Mouse (Mus musculus) cerebellum, adult 18-20 months (tissue): ENCODE measurements around the gene Trex1.

Source experiments
- DNase-seq, 2 experiments: peaks; one replicate each; pipeline ENCODE4 v3.0.0; 2021

The Trex1 gene

GRCm38 (mm10) chr9:109084922-109085321 lies 25.4 kb upstream of the Trex1 start:
- DNase-seq: no peak

GRCm38 (mm10) chr9:109082124-109082800 lies 22.7 kb upstream of the Trex1 start, which contains the start of the genes Ccdc51 and Tma7:
TSS of gene Ccdc51 (plus strand) at chr9:109082493.
TSS of gene Tma7 (minus strand) at chr9:109082587.
- peak; percentile 82 to 91 for DNase-seq

GRCm38 (mm10) chr9:109081749-109082123 lies 22.2 kb upstream of the Trex1 start:
- no peak for DNase-seq

GRCm38 (mm10) chr9:109080516-109080915 lies 21.0 kb upstream of the Trex1 start:
- no peak for DNase-seq

- peak; percentile 95 to 96 for DNase-seq
Measured at GRCm38 (mm10) chr9:109073661-109074573, 14.4 kb upstream of the Trex1 start, which contains the start of gene Atrip. TSS of gene Atrip (minus strand) at chr9:109074124.

GRCm38 (mm10) chr9:109068095-109068735 lies 8.7 kb upstream of the Trex1 start:
- DNase-seq: no peak

GRCm38 (mm10) chr9:109060898-109061295 lies 1.4 kb upstream of the Trex1 start:
- no peak for DNase-seq

- no peak for DNase-seq
Measured at GRCm38 (mm10) chr9:109060184-109060897, 807 bp upstream of the Trex1 start.

GRCm38 (mm10) chr9:109058006-109058765 lies 1.3 kb downstream of the Trex1 start:
- DNase-seq: no peak

GRCm38 (mm10) chr9:109057543-109057942 lies 2.0 kb downstream of the Trex1 start:
- DNase-seq: no peak

GRCm38 (mm10) chr9:109056916-109057315 lies 2.6 kb downstream of the Trex1 start:
- DNase-seq: no peak

- no peak for DNase-seq
Measured at GRCm38 (mm10) chr9:109056081-109056690, 3.3 kb downstream of the Trex1 start.

- DNase-seq: peak in 1 of 2 experiments; percentile 33
Measured at GRCm38 (mm10) chr9:109055271-109056030, 4.1 kb downstream of the Trex1 start.

- peak; percentile 62 to 81 for DNase-seq
Measured at GRCm38 (mm10) chr9:109054712-109055111, 4.8 kb downstream of the Trex1 start.

GRCm38 (mm10) chr9:109053851-109054250 lies 5.7 kb downstream of the Trex1 start:
- DNase-seq: no peak

GRCm38 (mm10) chr9:109053366-109053765 lies 6.2 kb downstream of the Trex1 start:
- DNase-seq: no peak

GRCm38 (mm10) chr9:109052490-109053260 lies 6.9 kb downstream of the Trex1 start:
- no peak for DNase-seq

GRCm38 (mm10) chr9:109051651-109052489 lies 7.7 kb downstream of the Trex1 start:
- DNase-seq: no peak

- no peak for DNase-seq
Measured at GRCm38 (mm10) chr9:109051011-109051501, 8.5 kb downstream of the Trex1 start.
